Mouse (Mus musculus) limb, embryonic 15.5 days (tissue): ENCODE data around the gene Fam120c. TPM values are rescaled to one million over a fixed set of nuclear protein-coding genes. Genes with fewer than 3 reads are reported as not detected.

ENCODE experiments used
- ATAC-seq: fragments of 200-750 bp; cut with Nextera tagmentation; 2 replicates; pipeline ENCODE4 v1.8.0; 2017; ENCODE audit warnings: low read depth, moderate TSS enrichment; ENCODE audit not compliant: insufficient number of reproducible peaks, low FRiP score, low TSS enrichment
- H3K27ac ChIP-seq: fragments of 300-500 bp; sonication (generic); 2 replicates; pipeline ENCODE4 v1.5.1; 2015; ENCODE audit warnings: moderate library complexity, mild to moderate bottlenecking, inconsistent platforms
- H3K27me3 ChIP-seq: fragments of 300-500 bp; sonication (generic); 2 replicates; pipeline ENCODE4 v1.6.1; 2015; ENCODE audit warnings: inconsistent platforms
- H3K36me3 ChIP-seq: fragments of 300-500 bp; sonication (generic); 2 replicates; pipeline ENCODE4 v1.6.1; 2015; ENCODE audit warnings: inconsistent platforms
- H3K4me1 ChIP-seq: fragments of 300-500 bp; sonication (generic); 2 replicates; pipeline ENCODE4 v1.6.1; 2015; ENCODE audit warnings: inconsistent platforms
- H3K4me2 ChIP-seq: fragments of 300-500 bp; sonication (generic); 2 replicates; pipeline ENCODE4 v1.6.1; 2015; ENCODE audit warnings: mild to moderate bottlenecking, inconsistent platforms
- H3K4me3 ChIP-seq: fragments of 300-500 bp; sonication (generic); 2 replicates; pipeline ENCODE4 v1.5.1; 2015; ENCODE audit warnings: mild to moderate bottlenecking, inconsistent platforms
- H3K9ac ChIP-seq: fragments of 300-500 bp; sonication (generic); 2 replicates; pipeline ENCODE4 v1.6.1; 2015; ENCODE audit warnings: inconsistent platforms
- H3K9me3 ChIP-seq: fragments of 300-500 bp; sonication (generic); 2 replicates; pipeline ENCODE4 v1.6.1; 2016; ENCODE audit warnings: inconsistent platforms
- WGBS: fragments of 180-500 bp; shearing (Covaris S2); methylation state at CpG from one replicate; pipeline ENCODE4 v1.1.7; 2015; 5-methylcytosine and 5-hydroxymethylcytosine counted together
- polyA plus RNA-seq: library from polyadenylated mRNA; unstranded; fragments of >200 nt; fragmentation: Nextera tagmentation; extraction: Ambion mirVana; gene quantifications from 2 replicates; pipeline ENCODE4 v1.2.1, GENCODE M21; 2015

The Fam120c gene
- 4.5 and 4.7 TPM in 2 replicates for polyA plus RNA-seq

GRCm38 (mm10) chrX:151343761-151344500 lies at the start of gene Fam120c:
Gene Fam120c, plus strand, starts transcription at chrX:151344175.
- WGBS, result 14% methylated on average over 53 of the region's 56 CpGs
- H3K9me3 ChIP-seq, result no peaks in the 10 kb centered on the region
- H3K27ac ChIP-seq, result peak within 1 kb of the TSS; percentile 90
- no peaks in the 10 kb centered on the region for H3K36me3 ChIP-seq
- peak; percentile 91 for ATAC-seq
- peak within 1 kb of the TSS; percentile 63 for H3K4me2 ChIP-seq
- H3K4me1 ChIP-seq, result no peaks in the 10 kb centered on the region
- H3K27me3 ChIP-seq, result peaks cover 23% of the 10 kb centered on the region
- peak within 1 kb of the TSS; percentile 68 for H3K4me3 ChIP-seq
- peak within 1 kb of the TSS; percentile 58 for H3K9ac ChIP-seq

- Histone ChIP-seq H3K36me3 (no peaks in the 10 kb centered on the region), H3K4me1 (no peaks in the 10 kb centered on the region), H3K27ac (no peak overlapping the region), H3K4me2 (no peak overlapping the region), H3K27me3 (no peaks in the 10 kb centered on the region), H3K4me3 (no peak overlapping the region), H3K9me3 (no peaks in the 10 kb centered on the region), H3K9ac (no peak overlapping the region)
- ATAC-seq, result no peak
Observed at GRCm38 (mm10) chrX:151298329-151298728, 45.6 kb upstream of the Fam120c start.

- WGBS, result 75% methylated on average over 4 of the region's 4 CpGs
- Histone ChIP-seq H3K4me1 (no peaks in the 10 kb centered on the region), H3K4me2 (no peak overlapping the region), H3K4me3 (no peak overlapping the region), H3K9me3 (no peaks in the 10 kb centered on the region), H3K27ac (no peak overlapping the region), H3K9ac (no peak overlapping the region), H3K27me3 (peaks cover 4% of the 10 kb centered on the region; the same call in 1 of the 2 replicates), H3K36me3 (no peaks in the 10 kb centered on the region)
- no peak for ATAC-seq
Observed at GRCm38 (mm10) chrX:151313732-151314131, 30.2 kb upstream of the Fam120c start.

- no peaks in the 10 kb centered on the region for H3K9me3 ChIP-seq
- no peak overlapping the region for H3K4me2 ChIP-seq
- no peaks in the 10 kb centered on the region for H3K36me3 ChIP-seq
- H3K27me3 ChIP-seq, result 0 out of 2 replicates have a peak, but pooled peaks cover 3% of the 10 kb centered on the region
- H3K27ac ChIP-seq, result no peak overlapping the region
- no peak overlapping the region for H3K9ac ChIP-seq
- no peaks in the 10 kb centered on the region for H3K4me1 ChIP-seq
- no peak overlapping the region for H3K4me3 ChIP-seq
- no peak for ATAC-seq
- WGBS, result 87% methylated on average over 2 of the region's 2 CpGs
Observed at GRCm38 (mm10) chrX:151333615-151334014, 10.4 kb upstream of the Fam120c start.

- no peaks in the 10 kb centered on the region for H3K9me3 ChIP-seq
- no peak overlapping the region for H3K27ac ChIP-seq
- H3K4me1 ChIP-seq, result no peaks in the 10 kb centered on the region
- 0 out of 2 replicates have a peak, but pooled peaks cover 7% of the 10 kb centered on the region for H3K27me3 ChIP-seq
- no peaks in the 10 kb centered on the region for H3K36me3 ChIP-seq
- ATAC-seq, result no peak
- H3K9ac ChIP-seq, result no peak overlapping the region
- no peak overlapping the region for H3K4me2 ChIP-seq
- no peak overlapping the region for H3K4me3 ChIP-seq
- 67% methylated on average over 4 of the region's 4 CpGs for WGBS
Observed at GRCm38 (mm10) chrX:151337804-151338203, 6.2 kb upstream of the Fam120c start.

- ATAC-seq, result no peak
- peak overlapping the region; percentile 58 for H3K9ac ChIP-seq
- peaks cover 23% of the 10 kb centered on the region for H3K27me3 ChIP-seq
- H3K4me2 ChIP-seq, result peak overlapping the region; percentile 63
- peak overlapping the region; percentile 68 for H3K4me3 ChIP-seq
- WGBS, result 24% methylated on average over 33 of the region's 33 CpGs
- H3K4me1 ChIP-seq, result no peaks in the 10 kb centered on the region
- H3K27ac ChIP-seq, result peak overlapping the region; percentile 90
- H3K36me3 ChIP-seq, result no peaks in the 10 kb centered on the region
- no peaks in the 10 kb centered on the region for H3K9me3 ChIP-seq
Observed at GRCm38 (mm10) chrX:151344501-151344984, 568 bp downstream of the Fam120c start.

- Histone ChIP-seq H3K27ac (peak overlapping the region; percentile 51; the same call in 1 of the 2 replicates), H3K4me1 (no peaks in the 10 kb centered on the region), H3K9me3 (no peaks in the 10 kb centered on the region), H3K27me3 (peaks cover 20% of the 10 kb centered on the region), H3K4me2 (peak overlapping the region; percentile 63), H3K4me3 (peak overlapping the region; percentile 68), H3K36me3 (no peaks in the 10 kb centered on the region), H3K9ac (no peak overlapping the region)
- no peak for ATAC-seq
- WGBS, result 35% methylated on average over 11 of the region's 11 CpGs
Observed at GRCm38 (mm10) chrX:151345333-151346125, 1.6 kb downstream of the Fam120c start.

- Histone ChIP-seq H3K4me1 (no peaks in the 10 kb centered on the region), H3K9me3 (no peaks in the 10 kb centered on the region), H3K4me3 (no peak overlapping the region), H3K9ac (no peak overlapping the region), H3K27ac (no peak overlapping the region), H3K36me3 (no peaks in the 10 kb centered on the region), H3K4me2 (no peak overlapping the region), H3K27me3 (peaks cover 20% of the 10 kb centered on the region)
- no peak for ATAC-seq
Observed at GRCm38 (mm10) chrX:151347278-151347677, 3.3 kb downstream of the Fam120c start.

- no peak overlapping the region for H3K27ac ChIP-seq
- no peaks in the 10 kb centered on the region for H3K36me3 ChIP-seq
- 79% methylated on average over 5 of the region's 5 CpGs for WGBS
- H3K27me3 ChIP-seq, result peaks cover 12% of the 10 kb centered on the region; the same call in 1 of the 2 replicates
- no peak overlapping the region for H3K4me3 ChIP-seq
- no peaks in the 10 kb centered on the region for H3K9me3 ChIP-seq
- H3K9ac ChIP-seq, result no peak overlapping the region
- no peaks in the 10 kb centered on the region for H3K4me1 ChIP-seq
- H3K4me2 ChIP-seq, result no peak overlapping the region
- no peak for ATAC-seq
Observed at GRCm38 (mm10) chrX:151349322-151349721, 5.3 kb downstream of the Fam120c start.

GRCm38 (mm10) chrX:151418801-151419200 lies 74.8 kb downstream of the Fam120c start:
- Histone ChIP-seq H3K4me2 (no peak overlapping the region), H3K27me3 (no peaks in the 10 kb centered on the region), H3K9me3 (no peaks in the 10 kb centered on the region), H3K4me3 (no peak overlapping the region), H3K36me3 (no peaks in the 10 kb centered on the region), H3K27ac (no peak overlapping the region), H3K4me1 (no peaks in the 10 kb centered on the region), H3K9ac (no peak overlapping the region)
- WGBS, result 80% methylated on average over 10 of the region's 10 CpGs
- no peak for ATAC-seq

GRCm38 (mm10) chrX:151420791-151421190 lies 76.8 kb downstream of the Fam120c start:
- no peak overlapping the region for H3K9ac ChIP-seq
- no peaks in the 10 kb centered on the region for H3K9me3 ChIP-seq
- WGBS, result 83% methylated on average over 1 of the region's 1 CpGs
- no peak overlapping the region for H3K27ac ChIP-seq
- H3K4me1 ChIP-seq, result no peaks in the 10 kb centered on the region
- no peaks in the 10 kb centered on the region for H3K27me3 ChIP-seq
- no peak for ATAC-seq
- H3K4me3 ChIP-seq, result no peak overlapping the region
- H3K4me2 ChIP-seq, result no peak overlapping the region
- no peaks in the 10 kb centered on the region for H3K36me3 ChIP-seq

GRCm38 (mm10) chrX:151443637-151444036 lies 99.7 kb downstream of the Fam120c start:
- no peaks in the 10 kb centered on the region for H3K9me3 ChIP-seq
- H3K27me3 ChIP-seq, result no peaks in the 10 kb centered on the region
- H3K9ac ChIP-seq, result no peak overlapping the region
- no peaks in the 10 kb centered on the region for H3K36me3 ChIP-seq
- no peak overlapping the region for H3K4me3 ChIP-seq
- ATAC-seq, result no peak
- H3K4me2 ChIP-seq, result no peak overlapping the region
- H3K4me1 ChIP-seq, result no peaks in the 10 kb centered on the region
- H3K27ac ChIP-seq, result no peak overlapping the region
